Mouse (Mus musculus): ENCODE results near the gene Olfr131. TPM values are rescaled to one million over a fixed set of nuclear protein-coding genes. Genes with fewer than 3 reads are reported as not detected.

Gene Olfr131
- polyA plus RNA-seq, 2 experiments: not detected

- Histone ChIP-seq H3K9ac (ENCODE audit: low read depth, low read length, severe bottlenecking) (no peak within 1 kb of the TSS), H3K27ac (replicated peaks; ENCODE audit: low read depth, low read length) (no peak within 1 kb of the TSS), H3K27me3 (ENCODE audit: control insufficient read depth, insufficient read depth, low read length) (no peaks in the 10 kb centered on the region), H3K4me1 (ENCODE audit: control insufficient read depth, insufficient read depth, low read length) (no peaks in the 10 kb centered on the region), H3K4me2 (replicated peaks; ENCODE audit: low read depth, low read length, severe bottlenecking) (no peak within 1 kb of the TSS), H3K36me3 (ENCODE audit: control insufficient read depth, insufficient read depth, low read length) (no peaks in the 10 kb centered on the region), H3K9me3 (ENCODE audit: control insufficient read depth, low read length) (no peaks in the 10 kb centered on the region), H3K4me3 (replicated peaks; ENCODE audit: low read length) (no peak within 1 kb of the TSS)
- no peak for TF ChIP-seq POLR2A (IDR thresholded peaks at IDR 0.05; ENCODE audit: borderline replicate concordance, extremely low read depth, insufficient read depth, insufficient read length)
- ATAC-seq (ENCODE audit: low FRiP score, low read depth): no peak
- WGBS: 60% methylated on average over 1 of the region's 1 CpGs
- DNase-seq (ENCODE audit: low spot score): no peak
Measured at GRCm38 (mm10) chr17:38059979-38060378, 28.5 kb downstream of the Olfr131 start, which contains the start of gene Olfr129. Gene Olfr129, minus strand, starts transcription at chr17:38060079.

Other genes with a start within 250 kb of the Olfr131 start
- not detected in 2 replicates for gene Olfr126, start 241.2 kb downstream of the Olfr131 start, polyA plus RNA-seq (2012; rRNA removed)
- not detected in 2 replicates for gene Olfr126, start 241.2 kb downstream of the Olfr131 start, polyA plus RNA-seq (2014; fragmentation: Nextera tagmentation; extraction: Ambion mirVana)
- gene Olfr127, start 188.3 kb downstream of the Olfr131 start, polyA plus RNA-seq (2012; rRNA removed): not detected in 2 replicates
- gene Olfr127, start 188.3 kb downstream of the Olfr131 start, polyA plus RNA-seq (2014; fragmentation: Nextera tagmentation; extraction: Ambion mirVana): not detected in 2 replicates
- gene Olfr128, start 168.1 kb downstream of the Olfr131 start, polyA plus RNA-seq (2012; rRNA removed): not detected in 2 replicates
- not detected in 2 replicates for gene Olfr128, start 168.1 kb downstream of the Olfr131 start, polyA plus RNA-seq (2014; fragmentation: Nextera tagmentation; extraction: Ambion mirVana)
- gene Olfr761, start 135.6 kb downstream of the Olfr131 start, polyA plus RNA-seq (2012; rRNA removed): not detected in 2 replicates
- gene Olfr761, start 135.6 kb downstream of the Olfr131 start, polyA plus RNA-seq (2014; fragmentation: Nextera tagmentation; extraction: Ambion mirVana): not detected in 2 replicates
- gene Olfr129, start 28.6 kb downstream of the Olfr131 start, polyA plus RNA-seq (2012; rRNA removed): not detected in 2 replicates
- not detected in 2 replicates for gene Olfr129, start 28.6 kb downstream of the Olfr131 start, polyA plus RNA-seq (2014; fragmentation: Nextera tagmentation; extraction: Ambion mirVana)
- not detected in 2 replicates for gene Olfr130, start 24.8 kb downstream of the Olfr131 start, polyA plus RNA-seq (2012; rRNA removed)
- not detected in 2 replicates for gene Olfr130, start 24.8 kb downstream of the Olfr131 start, polyA plus RNA-seq (2014; fragmentation: Nextera tagmentation; extraction: Ambion mirVana)
- not detected in 2 replicates for gene Olfr132, start 45.8 kb upstream of the Olfr131 start, polyA plus RNA-seq (2012; rRNA removed)
- not detected in 2 replicates for gene Olfr132, start 45.8 kb upstream of the Olfr131 start, polyA plus RNA-seq (2014; fragmentation: Nextera tagmentation; extraction: Ambion mirVana)
- not detected in 2 replicates for gene Olfr133, start 56.6 kb upstream of the Olfr131 start, polyA plus RNA-seq (2012; rRNA removed)
- not detected in 2 replicates for gene Olfr133, start 56.6 kb upstream of the Olfr131 start, polyA plus RNA-seq (2014; fragmentation: Nextera tagmentation; extraction: Ambion mirVana)
- not detected in 2 replicates for gene Olfr134, start 82.7 kb upstream of the Olfr131 start, polyA plus RNA-seq (2012; rRNA removed)
- not detected in 2 replicates for gene Olfr134, start 82.7 kb upstream of the Olfr131 start, polyA plus RNA-seq (2014; fragmentation: Nextera tagmentation; extraction: Ambion mirVana)
- gene Olfr135, start 115.6 kb upstream of the Olfr131 start, polyA plus RNA-seq (2012; rRNA removed): not detected in 2 replicates
- gene Olfr135, start 115.6 kb upstream of the Olfr131 start, polyA plus RNA-seq (2014; fragmentation: Nextera tagmentation; extraction: Ambion mirVana): not detected in 2 replicates
- gene Olfr138, start 172.3 kb upstream of the Olfr131 start, polyA plus RNA-seq (2012; rRNA removed): not detected in 2 replicates
- gene Olfr138, start 172.3 kb upstream of the Olfr131 start, polyA plus RNA-seq (2014; fragmentation: Nextera tagmentation; extraction: Ambion mirVana): not detected in 2 replicates
- gene Olfr137, start 218.9 kb upstream of the Olfr131 start, polyA plus RNA-seq (2012; rRNA removed): not detected in 2 replicates
- not detected in 2 replicates for gene Olfr137, start 218.9 kb upstream of the Olfr131 start, polyA plus RNA-seq (2014; fragmentation: Nextera tagmentation; extraction: Ambion mirVana)
- not detected in 2 replicates for gene Olfr136, start 241.1 kb upstream of the Olfr131 start, polyA plus RNA-seq (2012; rRNA removed)
- not detected in 2 replicates for gene Olfr136, start 241.1 kb upstream of the Olfr131 start, polyA plus RNA-seq (2014; fragmentation: Nextera tagmentation; extraction: Ambion mirVana)